Mouse (Mus musculus) heart, embryonic 10.5 days (tissue): ENCODE data around the gene Il11. TPM values are rescaled to one million over a fixed set of nuclear protein-coding genes. Genes with fewer than 3 reads are reported as not detected.
"Not testable (repeated sequence)": the region's sequence is repeated elsewhere in the genome, so short reads cannot be mapped to it uniquely, and the experiment has no call there.

Source experiments
- DNase-seq: peaks from one replicate; pipeline ENCODE4 v3.0.0-alpha.2; 2017; ENCODE audit warnings: low spot score
- H3K27ac ChIP-seq: fragments of 300-500 bp; sonication (generic); 2 replicates; pipeline ENCODE4 v1.5.1; 2016; ENCODE audit warnings: mild to moderate bottlenecking
- H3K27me3 ChIP-seq: fragments of 300-500 bp; sonication (generic); 2 replicates; pipeline ENCODE4 v1.6.1; 2016; ENCODE audit warnings: mild to moderate bottlenecking; ENCODE audit not compliant: poor library complexity, insufficient read depth, severe bottlenecking
- H3K36me3 ChIP-seq: fragments of 300-500 bp; sonication (generic); 2 replicates; pipeline ENCODE4 v1.6.1; 2016; ENCODE audit warnings: mild to moderate bottlenecking, moderate library complexity
- H3K4me1 ChIP-seq: fragments of 300-500 bp; sonication (generic); 2 replicates; pipeline ENCODE4 v1.6.1; 2016; ENCODE audit warnings: mild to moderate bottlenecking
- H3K4me3 ChIP-seq: fragments of 300-500 bp; sonication (generic); 2 replicates; pipeline ENCODE4 v1.5.1; 2016; ENCODE audit warnings: mild to moderate bottlenecking, moderate library complexity
- H3K9me3 ChIP-seq: fragments of 300-500 bp; sonication (generic); 2 replicates; pipeline ENCODE4 v1.6.1; 2016; ENCODE audit warnings: mild to moderate bottlenecking, moderate library complexity
- WGBS: fragments of 180-500 bp; shearing (Covaris S2); methylation state at CpG from one replicate; pipeline ENCODE4 v1.1.7; 2016; 5-methylcytosine and 5-hydroxymethylcytosine counted together
- polyA plus RNA-seq: library from polyadenylated mRNA; unstranded; fragments of >200 nt; fragmentation: Nextera tagmentation; extraction: Ambion mirVana; gene quantifications from 2 replicates; pipeline ENCODE4 v1.2.1, GENCODE M21; 2016

Gene Il11
- polyA plus RNA-seq, 1 experiment from 2014 or later: 0.15 TPM

DNA sequence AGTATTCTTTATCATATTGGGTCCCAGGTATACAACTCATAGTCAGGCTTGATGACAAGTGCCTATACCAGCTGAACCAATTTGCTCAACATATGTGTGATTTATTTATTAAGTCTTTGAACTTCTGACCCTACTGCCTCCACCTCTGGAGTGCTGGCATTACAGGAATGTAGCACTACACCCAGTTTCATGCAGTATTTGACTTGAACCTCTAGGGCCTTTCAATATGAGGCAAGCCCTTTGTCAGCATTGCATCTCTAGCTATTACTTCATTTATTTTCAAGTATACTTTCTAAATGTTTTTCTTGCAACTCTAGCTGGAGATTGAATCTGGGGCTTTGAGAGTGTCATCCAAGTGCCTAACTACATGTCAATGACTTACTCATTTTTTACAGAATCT is 19.6 kb upstream of the Il11 start:
- no peaks in the 10 kb centered on the region for H3K27me3 ChIP-seq
- peaks cover 33% of the 10 kb centered on the region for H3K36me3 ChIP-seq
- no peaks in the 10 kb centered on the region for H3K9me3 ChIP-seq
- H3K27ac ChIP-seq: no peak overlapping the region
- no peak overlapping the region for H3K4me3 ChIP-seq
- DNase-seq: no peak
- no peaks in the 10 kb centered on the region for H3K4me1 ChIP-seq

DNA sequence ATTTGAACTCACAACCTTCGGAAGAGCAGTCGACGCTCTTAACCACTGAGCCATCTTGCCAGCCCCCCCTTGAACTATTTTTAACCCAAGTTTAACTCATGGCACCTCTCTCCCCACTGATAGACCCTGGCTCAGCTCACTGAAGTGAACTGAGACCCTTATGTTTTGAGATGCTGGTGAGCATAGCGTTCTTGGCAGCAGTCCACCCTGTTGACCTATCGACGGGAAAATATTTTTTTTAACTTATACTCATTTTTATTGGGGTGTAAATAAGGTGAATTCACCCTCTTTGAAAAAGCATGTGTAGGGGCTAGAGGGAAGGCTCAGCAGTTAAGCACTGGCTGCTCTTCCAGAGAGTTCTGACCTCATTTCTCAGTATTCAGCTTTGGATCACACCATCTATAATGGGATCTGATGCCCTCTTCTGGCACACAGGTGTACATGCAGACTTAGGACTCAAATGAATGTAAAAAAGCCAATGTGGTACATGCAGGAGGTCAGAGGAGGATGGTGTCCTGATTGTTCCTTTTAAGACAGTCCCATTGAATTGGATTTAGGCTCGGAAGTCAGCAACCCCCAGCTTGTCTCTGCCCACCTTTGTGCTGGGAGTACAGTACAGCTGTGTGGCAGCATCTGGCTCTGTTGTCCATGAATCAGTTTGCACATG is 13.2 kb upstream of the Il11 start:
- DNase-seq: no peak
- Histone ChIP-seq H3K27me3 (no peaks in the 10 kb centered on the region), H3K9me3 (no peaks in the 10 kb centered on the region), H3K4me1 (peaks cover 8% of the 10 kb centered on the region), H3K4me3 (no peak overlapping the region), H3K36me3 (peaks cover 43% of the 10 kb centered on the region), H3K27ac (no peak overlapping the region)
- WGBS: 80% methylated on average over 7 of the region's 7 CpGs

DNA sequence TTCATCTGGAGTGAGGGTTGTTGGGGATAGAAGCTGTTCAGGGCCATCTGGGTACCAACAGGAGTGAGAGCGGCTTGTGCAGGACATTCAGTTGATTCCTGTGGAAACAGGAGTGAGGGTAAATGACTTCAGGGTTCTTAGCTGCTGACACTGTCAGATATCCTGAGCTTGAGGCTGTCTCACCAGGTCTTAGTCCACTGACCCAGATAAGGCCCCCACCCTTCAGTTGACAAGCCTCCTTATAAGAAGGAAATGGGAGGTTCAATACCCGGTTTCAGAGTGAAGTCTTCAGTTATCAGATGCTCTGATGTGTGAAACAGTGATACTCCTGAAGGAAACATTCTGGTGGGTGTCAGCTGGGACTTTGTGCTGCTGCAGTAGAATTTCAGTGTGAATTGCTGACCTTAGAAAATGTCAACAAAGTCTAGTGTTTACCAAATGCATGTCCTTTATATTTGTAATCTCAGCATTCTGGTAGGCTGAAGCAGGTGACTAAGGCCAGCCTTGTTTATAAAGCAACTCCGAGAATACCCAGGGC is 12.0 kb upstream of the Il11 start:
- Histone ChIP-seq H3K27ac (no peak overlapping the region), H3K9me3 (no peaks in the 10 kb centered on the region), H3K27me3 (peaks cover 5% of the 10 kb centered on the region; the same call in 1 of the 2 replicates), H3K4me3 (0 out of 2 replicates have a peak overlapping the region, but pooled peaks have one; percentile 91), H3K4me1 (peaks cover 8% of the 10 kb centered on the region), H3K36me3 (peaks cover 43% of the 10 kb centered on the region)
- 79% methylated on average over 3 of the region's 3 CpGs for WGBS
- no peak for DNase-seq

DNA sequence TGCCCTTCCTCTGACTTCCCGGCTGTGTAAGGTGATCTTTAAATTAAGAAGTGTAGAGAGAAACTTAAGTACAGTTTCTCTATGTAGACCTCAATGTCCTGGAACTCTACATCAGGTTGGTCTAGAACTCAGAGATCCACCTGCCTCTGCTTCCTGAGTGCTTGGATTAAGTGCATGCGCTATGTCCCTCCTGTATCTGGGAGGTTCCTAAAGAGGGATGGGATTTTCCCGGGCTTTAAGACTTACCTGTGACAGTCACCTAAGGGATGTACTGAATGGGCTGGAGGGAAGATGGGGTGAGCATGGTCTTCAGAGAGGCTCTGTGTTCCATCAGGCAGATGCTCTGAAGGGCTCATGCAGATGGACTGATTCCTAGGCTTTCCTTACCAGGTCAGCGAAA is 11.0 kb upstream of the Il11 start:
- whole genome bisulfite sequencing: 39% methylated on average over 4 of the region's 4 CpGs
- peak overlapping the region; percentile 91 for H3K4me3 ChIP-seq
- no peak for DNase-seq

DNA sequence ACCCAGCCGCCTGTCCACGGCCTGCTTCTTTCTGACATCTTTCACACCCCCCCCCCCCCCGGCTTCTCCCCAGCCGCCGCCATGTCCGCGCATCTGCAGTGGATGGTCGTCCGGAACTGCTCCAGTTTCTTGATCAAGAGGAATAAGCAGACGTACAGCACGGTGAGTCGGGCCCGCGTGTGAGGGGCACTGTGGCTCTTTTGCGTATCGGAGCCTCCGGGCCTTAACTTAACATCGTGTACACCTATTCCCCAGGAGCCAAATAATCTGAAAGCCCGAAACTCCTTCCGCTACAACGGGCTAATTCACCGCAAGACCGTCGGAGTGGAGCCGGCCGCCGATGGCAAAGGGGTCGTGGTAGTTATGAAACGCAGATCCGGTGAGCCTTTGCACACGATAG is 10.6 kb upstream of the Il11 start:
- 1% methylated on average over 31 of the region's 31 CpGs for WGBS
- H3K4me3 ChIP-seq: peak overlapping the region; percentile 91
- H3K27ac ChIP-seq: peak overlapping the region; percentile 98
- H3K4me1 ChIP-seq: peaks cover 15% of the 10 kb centered on the region
- not testable (repeated sequence) for DNase-seq, H3K27me3 ChIP-seq, H3K9me3 ChIP-seq
- peaks cover 43% of the 10 kb centered on the region for H3K36me3 ChIP-seq

More for the DNA sequence above, 11.0 kb upstream of the Il11 start:
- H3K36me3 ChIP-seq: peaks cover 43% of the 10 kb centered on the region
- H3K4me1 ChIP-seq: peaks cover 15% of the 10 kb centered on the region
- peak overlapping the region; percentile 98 for H3K27ac ChIP-seq
- H3K9me3 ChIP-seq: no peaks in the 10 kb centered on the region
- H3K27me3 ChIP-seq: peaks cover 9% of the 10 kb centered on the region; the same call in 1 of the 2 replicates

DNA sequence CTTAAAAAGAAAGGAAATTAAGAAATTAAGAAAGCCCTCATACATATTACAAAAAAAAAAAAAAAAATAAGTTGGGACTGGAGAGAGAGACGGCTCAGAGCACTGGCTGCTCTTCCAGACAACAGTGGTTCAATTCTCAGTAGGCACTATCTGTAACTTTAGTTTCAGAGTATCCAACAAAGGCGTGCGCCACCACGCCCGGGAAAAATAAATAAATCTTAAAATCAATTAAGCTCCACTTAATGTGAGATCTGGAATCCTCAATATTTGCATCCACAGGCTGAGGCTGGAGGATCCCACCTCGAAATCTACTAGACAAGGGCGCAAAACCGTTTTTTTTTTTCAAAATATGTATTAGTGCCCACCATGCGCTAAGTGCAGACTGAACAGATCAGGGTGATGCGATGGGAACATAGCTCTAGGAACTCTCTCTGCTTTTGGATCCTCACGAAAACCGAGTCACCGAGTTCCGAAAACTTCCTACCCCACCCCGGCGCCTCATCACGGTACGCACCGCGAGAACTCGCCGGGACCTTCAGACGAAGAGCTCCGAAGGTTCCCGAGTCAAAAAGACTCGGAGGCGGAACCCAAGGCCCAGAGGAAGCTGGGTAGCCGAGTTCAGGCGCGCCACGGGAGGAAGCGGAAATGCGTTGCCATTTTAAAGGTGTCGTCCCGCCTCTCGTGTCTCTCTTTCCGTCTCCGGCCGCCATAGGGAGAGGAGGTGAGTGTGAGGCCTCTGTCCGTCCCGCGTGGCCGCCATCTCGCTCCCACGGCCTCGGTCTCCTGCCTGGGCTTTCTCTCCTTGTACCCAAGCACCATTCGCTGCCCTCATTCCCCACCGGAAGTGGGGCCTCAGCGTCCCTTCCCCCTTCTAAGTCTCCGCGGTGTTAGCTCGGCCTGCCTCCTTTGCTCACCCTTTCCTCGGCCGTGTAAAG is 9.9 kb upstream of the Il11 start, which contains the start of gene Rpl28:
Gene Rpl28, plus strand, starts transcription at position 597 of the 935 bp plus-strand sequence.
- peak; percentile 99 for DNase-seq
- peaks cover 11% of the 10 kb centered on the region; the same call in 1 of the 2 replicates for H3K27me3 ChIP-seq
- H3K9me3 ChIP-seq: no peaks in the 10 kb centered on the region
- H3K4me3 ChIP-seq: peak within 1 kb of the TSS; percentile 91
- peak within 1 kb of the TSS; percentile 98 for H3K27ac ChIP-seq
- WGBS: 2% methylated on average over 54 of the region's 54 CpGs
- peaks cover 15% of the 10 kb centered on the region for H3K4me1 ChIP-seq
- peaks cover 40% of the 10 kb centered on the region for H3K36me3 ChIP-seq

DNA sequence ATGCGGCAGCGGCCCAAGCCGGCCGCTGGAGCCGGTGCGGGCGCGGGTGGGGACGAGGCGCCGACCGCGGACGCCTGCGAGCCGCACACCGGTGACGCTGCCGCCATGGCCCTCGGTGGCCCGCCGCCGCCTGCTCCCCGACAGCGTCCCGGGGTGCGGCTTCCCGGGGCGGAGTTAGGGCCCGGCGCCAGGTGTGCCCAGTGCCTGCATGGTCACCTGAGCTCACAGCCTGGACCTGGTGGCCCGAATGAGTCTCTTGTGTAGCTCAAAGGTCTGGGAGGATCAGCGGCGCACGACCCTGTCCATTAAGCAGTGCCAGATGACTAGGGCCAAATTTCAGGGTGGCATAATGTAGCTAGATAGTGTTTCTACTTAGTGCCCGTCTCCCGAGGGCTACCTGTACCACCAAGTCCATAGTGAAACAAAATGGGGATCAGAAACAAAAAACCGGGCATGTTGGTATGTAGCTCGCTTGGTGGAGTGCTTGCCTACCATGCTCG is 6.8 kb upstream of the Il11 start, which contains the start of gene Tmem238:
Gene Tmem238, minus strand, starts transcription at position 221 of the 500 bp plus-strand sequence.
- WGBS: 9% methylated on average over 40 of the region's 40 CpGs
- Histone ChIP-seq H3K36me3 (peaks cover 11% of the 10 kb centered on the region), H3K4me3 (peak within 1 kb of the TSS; percentile 72), H3K4me1 (peaks cover 15% of the 10 kb centered on the region), H3K27me3 (peaks cover 11% of the 10 kb centered on the region; the same call in 1 of the 2 replicates), H3K27ac (peak within 1 kb of the TSS; percentile 92), H3K9me3 (no peaks in the 10 kb centered on the region)
- DNase-seq: no peak

DNA sequence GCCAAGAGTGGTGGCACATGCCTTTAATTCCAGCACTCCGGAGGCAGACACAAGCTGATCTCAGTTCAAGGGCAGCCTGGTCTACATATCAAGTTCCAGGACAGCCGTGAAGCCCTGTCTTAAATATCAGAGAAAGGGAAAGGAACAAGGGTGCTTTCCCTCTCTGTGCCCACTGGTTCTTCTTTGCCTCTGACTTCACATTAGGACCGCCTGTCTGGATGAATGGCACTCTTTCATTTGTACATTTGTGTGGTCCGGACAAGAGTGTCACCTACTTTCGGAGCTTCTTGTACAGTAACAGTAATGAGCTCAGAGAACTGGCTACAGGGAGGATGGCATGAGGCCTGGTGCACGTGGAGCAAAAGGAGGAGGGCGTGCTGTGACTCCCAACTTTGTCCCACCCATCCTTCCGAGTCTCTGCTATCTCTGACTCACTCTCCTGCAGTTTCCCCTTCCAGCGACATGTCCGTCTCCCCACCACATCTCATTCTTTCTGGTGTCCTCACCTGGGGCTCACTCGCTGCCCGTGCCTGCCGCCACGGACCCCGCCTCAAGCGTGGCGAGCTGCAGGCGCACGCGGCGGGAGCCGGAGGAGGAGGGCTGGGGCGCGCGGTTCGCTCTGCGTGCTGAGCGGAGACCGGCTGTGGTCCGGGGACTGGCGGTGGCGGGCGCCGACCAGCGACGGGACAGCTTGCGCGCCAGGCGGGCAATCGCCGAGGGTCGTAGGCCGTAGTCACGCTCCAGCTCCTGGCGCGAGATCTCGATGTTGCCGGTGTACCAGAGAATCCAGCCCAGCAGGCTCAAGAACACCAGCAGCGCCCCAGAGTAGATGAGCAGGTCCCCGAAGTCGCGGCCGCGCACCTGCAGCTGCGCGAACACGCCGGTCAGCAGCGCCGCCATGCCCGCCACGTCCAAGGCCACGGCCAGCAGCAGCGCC is 6.1 kb upstream of the Il11 start:
- WGBS: 2% methylated on average over 64 of the region's 64 CpGs
- Histone ChIP-seq H3K36me3 (peaks cover 4% of the 10 kb centered on the region), H3K27ac (peak overlapping the region; percentile 92), H3K9me3 (no peaks in the 10 kb centered on the region), H3K27me3 (peaks cover 13% of the 10 kb centered on the region; the same call in 1 of the 2 replicates), H3K4me1 (peaks cover 8% of the 10 kb centered on the region), H3K4me3 (peak overlapping the region; percentile 72)
- peak; percentile 90 for DNase-seq

DNA sequence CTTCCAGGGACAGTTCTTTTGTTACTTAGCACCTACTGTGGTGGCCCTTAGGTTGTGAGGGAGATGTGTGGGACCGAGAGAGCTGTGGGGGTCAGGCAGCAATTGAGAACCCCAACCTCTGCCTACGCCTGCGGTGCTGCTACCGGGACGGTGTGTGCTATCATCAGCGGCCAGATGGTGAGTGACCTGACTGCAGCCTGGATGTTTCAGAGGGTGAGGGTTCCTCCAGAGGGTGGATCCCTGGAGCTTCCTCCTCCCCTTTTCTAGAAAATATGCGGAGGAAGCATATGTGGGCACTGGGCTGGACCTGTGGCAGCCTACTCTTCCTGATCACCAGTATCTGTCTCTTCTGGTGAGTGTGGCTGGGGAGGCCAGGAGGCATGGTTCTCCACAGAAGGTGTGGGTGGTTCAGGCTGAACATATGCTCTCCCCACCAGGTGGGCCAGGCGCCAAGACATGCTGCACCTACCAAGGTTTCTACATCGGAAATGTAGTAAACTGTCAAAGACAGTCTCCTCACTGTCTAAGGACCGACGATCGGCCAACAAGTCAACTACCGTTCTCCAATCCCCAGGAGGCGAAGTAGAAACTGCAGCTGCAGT is 1.1 kb upstream of the Il11 start:
- Histone ChIP-seq H3K27me3 (peaks cover 54% of the 10 kb centered on the region), H3K9me3 (no peaks in the 10 kb centered on the region; the same call in 1 of the 2 replicates), H3K4me3 (no peak overlapping the region), H3K4me1 (peaks cover 21% of the 10 kb centered on the region), H3K36me3 (no peaks in the 10 kb centered on the region), H3K27ac (no peak overlapping the region)
- 66% methylated on average over 14 of the region's 14 CpGs for WGBS
- no peak for DNase-seq

DNA sequence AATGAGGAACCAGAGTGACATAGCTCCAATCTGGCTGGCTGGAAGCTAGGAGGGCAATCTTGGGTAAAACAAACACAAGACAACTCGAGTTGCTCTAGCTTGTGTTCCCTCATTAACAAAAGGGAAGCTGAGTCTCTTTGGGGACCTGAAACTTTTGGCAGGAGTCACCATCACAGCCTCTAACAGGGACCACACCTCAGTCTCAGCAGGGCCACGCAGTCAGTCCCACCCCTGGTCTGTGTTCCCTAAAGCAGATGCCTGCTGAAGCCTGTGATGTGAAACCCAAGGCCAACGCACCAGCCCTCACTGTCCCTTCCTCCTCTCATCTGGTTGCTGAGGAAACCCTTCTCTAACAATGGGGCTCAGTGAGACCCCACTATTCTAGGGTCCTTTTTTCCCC is 529 bp downstream of the Il11 start:
- Histone ChIP-seq H3K4me1 (peaks cover 34% of the 10 kb centered on the region), H3K36me3 (no peaks in the 10 kb centered on the region), H3K9me3 (no peaks in the 10 kb centered on the region; the same call in 1 of the 2 replicates), H3K27ac (no peak overlapping the region), H3K27me3 (peaks cover 68% of the 10 kb centered on the region), H3K4me3 (no peak overlapping the region)
- WGBS: 40% methylated on average over 3 of the region's 3 CpGs
- DNase-seq: no peak

DNA sequence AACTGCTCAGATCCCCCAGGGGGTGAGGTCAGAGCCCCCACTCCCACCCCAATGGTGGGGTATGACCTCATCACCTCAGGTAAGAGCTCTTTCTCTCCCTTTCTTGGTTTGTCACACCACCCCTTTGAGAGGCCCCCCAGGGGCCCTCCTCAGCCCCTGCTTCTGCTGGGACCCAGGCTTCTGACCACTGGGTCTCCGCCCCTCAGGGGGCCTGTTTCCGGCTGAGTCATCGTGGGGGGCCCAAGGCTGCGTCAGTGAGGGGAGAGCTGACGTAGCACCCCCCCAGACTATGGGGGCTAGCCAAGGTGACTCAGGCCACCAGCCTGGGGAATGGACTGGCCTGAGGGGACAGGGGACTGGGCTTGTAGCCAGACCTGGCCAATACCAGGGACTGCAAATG is 2.7 kb downstream of the Il11 start:
- Histone ChIP-seq H3K4me3 (no peak overlapping the region), H3K4me1 (peaks cover 40% of the 10 kb centered on the region), H3K36me3 (no peaks in the 10 kb centered on the region), H3K9me3 (no peaks in the 10 kb centered on the region; the same call in 1 of the 2 replicates), H3K27me3 (peaks cover 90% of the 10 kb centered on the region), H3K27ac (no peak overlapping the region)
- DNase-seq: no peak
- 38% methylated on average over 5 of the region's 5 CpGs for WGBS
